Mouse (Mus musculus) neural tube, embryonic 15.5 days (tissue): ENCODE measurements at regions not wholly inside any gene's neighbourhood (a gene's known extent, or its start where the extent isn't known, plus 50 kb on each side); places are given as distances from the start of the nearest gene placed in this dataset.
"Not testable (repeated sequence)": the region's sequence is repeated elsewhere in the genome, so short reads cannot be mapped to it uniquely, and the experiment has no call there.

Source experiments
- ATAC-seq: fragments of 200-750 bp; cut with Nextera tagmentation; 2 replicates; pipeline ENCODE4 v1.8.0; 2017; ENCODE audit warnings: mild to moderate bottlenecking, moderate TSS enrichment, moderate library complexity; ENCODE audit not compliant: low FRiP score
- H3K27ac ChIP-seq: fragments of 300-500 bp; sonication (generic); replicated peaks from 2 replicates; pipeline ENCODE4 v1.5.1; 2015; ENCODE audit warnings: mild to moderate bottlenecking, inconsistent platforms
- H3K27me3 ChIP-seq: fragments of 300-500 bp; sonication (generic); replicated peaks from 2 replicates; pipeline ENCODE4 v1.6.1; 2015; ENCODE audit warnings: inconsistent platforms
- H3K36me3 ChIP-seq: fragments of 300-500 bp; sonication (generic); 2 replicates; pipeline ENCODE4 v1.6.1; 2015; ENCODE audit warnings: inconsistent platforms
- H3K4me1 ChIP-seq: fragments of 300-500 bp; sonication (generic); 2 replicates; pipeline ENCODE4 v1.6.1; 2015; ENCODE audit warnings: inconsistent platforms
- H3K4me2 ChIP-seq: fragments of 300-500 bp; sonication (generic); 2 replicates; pipeline ENCODE4 v1.6.1; 2015; ENCODE audit warnings: inconsistent platforms, mild to moderate bottlenecking, moderate library complexity
- H3K4me3 ChIP-seq: fragments of 300-500 bp; sonication (generic); replicated peaks from 2 replicates; pipeline ENCODE4 v1.5.1; 2015; ENCODE audit warnings: mild to moderate bottlenecking, inconsistent platforms
- H3K9ac ChIP-seq: fragments of 300-500 bp; sonication (generic); replicated peaks from 2 replicates; pipeline ENCODE4 v1.6.1; 2015; ENCODE audit warnings: mild to moderate bottlenecking, inconsistent platforms
- H3K9me3 ChIP-seq: fragments of 300-500 bp; sonication (generic); replicated peaks from 2 replicates; pipeline ENCODE4 v1.6.1; 2016; ENCODE audit warnings: inconsistent platforms
- WGBS: fragments of 180-500 bp; shearing (Covaris S2); methylation state at CpG from one replicate; pipeline ENCODE4 v1.1.7; 2015; ENCODE audit warnings: mixed read lengths; 5-methylcytosine and 5-hydroxymethylcytosine counted together

GRCm38 (mm10) chr5:7580413-7580812, 235.9 kb upstream of the Zfp804b start:
- H3K27me3 ChIP-seq = no peaks in the 10 kb centered on the region
- 65% methylated on average over 2 of the region's 2 CpGs for WGBS
- no peaks in the 10 kb centered on the region for H3K36me3 ChIP-seq
- H3K4me1 ChIP-seq = no peaks in the 10 kb centered on the region
- ATAC-seq = no peak
- H3K9me3 ChIP-seq = no peaks in the 10 kb centered on the region
- H3K4me3 ChIP-seq = no peak overlapping the region
- H3K27ac ChIP-seq = no peak overlapping the region
- no peak overlapping the region for H3K9ac ChIP-seq
- no peak overlapping the region for H3K4me2 ChIP-seq

- Histone ChIP-seq H3K9me3 (no peaks in the 10 kb centered on the region), H3K4me2 (no peak overlapping the region), H3K4me3 (no peak overlapping the region), H3K36me3 (no peaks in the 10 kb centered on the region), H3K27me3 (no peaks in the 10 kb centered on the region), H3K9ac (no peak overlapping the region), H3K27ac (no peak overlapping the region), H3K4me1 (no peaks in the 10 kb centered on the region)
- ATAC-seq = no peak
Measured at GRCm38 (mm10) chr5:7586547-7586946, 242.0 kb upstream of the Zfp804b start.

- Histone ChIP-seq H3K4me2 (no peak overlapping the region), H3K9me3 (no peaks in the 10 kb centered on the region), H3K9ac (no peak overlapping the region), H3K4me1 (no peaks in the 10 kb centered on the region), H3K4me3 (no peak overlapping the region), H3K27me3 (no peaks in the 10 kb centered on the region), H3K36me3 (no peaks in the 10 kb centered on the region), H3K27ac (no peak overlapping the region)
- 81% methylated on average over 1 of the region's 1 CpGs for WGBS
- ATAC-seq = no peak
Measured at GRCm38 (mm10) chr5:7600418-7600817, 255.9 kb upstream of the Zfp804b start.

- Histone ChIP-seq H3K9me3 (no peaks in the 10 kb centered on the region), H3K9ac (no peak overlapping the region), H3K27me3 (no peaks in the 10 kb centered on the region), H3K4me3 (no peak overlapping the region), H3K27ac (no peak overlapping the region), H3K4me2 (no peak overlapping the region), H3K4me1 (no peaks in the 10 kb centered on the region), H3K36me3 (no peaks in the 10 kb centered on the region)
- no peak for ATAC-seq
Measured at GRCm38 (mm10) chr5:7607517-7607916, 263.0 kb upstream of the Zfp804b start.

- no peaks in the 10 kb centered on the region for H3K9me3 ChIP-seq
- no peaks in the 10 kb centered on the region for H3K4me1 ChIP-seq
- no peak overlapping the region for H3K4me2 ChIP-seq
- H3K36me3 ChIP-seq = no peaks in the 10 kb centered on the region
- no peak overlapping the region for H3K9ac ChIP-seq
- WGBS = 93% methylated on average over 2 of the region's 2 CpGs
- H3K27me3 ChIP-seq = no peaks in the 10 kb centered on the region
- no peak overlapping the region for H3K4me3 ChIP-seq
- no peak overlapping the region for H3K27ac ChIP-seq
- ATAC-seq = no peak
Measured at GRCm38 (mm10) chr5:7607924-7608323, 263.4 kb upstream of the Zfp804b start.

GRCm38 (mm10) chr5:7655280-7655679, 305.0 kb upstream of the Steap4 start:
- H3K27me3 ChIP-seq = no peaks in the 10 kb centered on the region
- 55% methylated on average over 2 of the region's 2 CpGs for WGBS
- H3K27ac ChIP-seq = no peak overlapping the region
- H3K9ac ChIP-seq = no peak overlapping the region
- no peaks in the 10 kb centered on the region for H3K4me1 ChIP-seq
- no peak overlapping the region for H3K4me3 ChIP-seq
- H3K36me3 ChIP-seq = no peaks in the 10 kb centered on the region
- ATAC-seq = no peak
- H3K4me2 ChIP-seq = no peak overlapping the region
- H3K9me3 ChIP-seq = no peaks in the 10 kb centered on the region

- H3K36me3 ChIP-seq = no peaks in the 10 kb centered on the region
- H3K4me3 ChIP-seq = no peak overlapping the region
- H3K4me2 ChIP-seq = no peak overlapping the region
- no peak for ATAC-seq
- 74% methylated on average over 1 of the region's 1 CpGs for WGBS
- no peaks in the 10 kb centered on the region for H3K9me3 ChIP-seq
- no peak overlapping the region for H3K9ac ChIP-seq
- no peaks in the 10 kb centered on the region for H3K27me3 ChIP-seq
- H3K27ac ChIP-seq = no peak overlapping the region
- no peaks in the 10 kb centered on the region for H3K4me1 ChIP-seq
Measured at GRCm38 (mm10) chr5:7701776-7702175, 258.5 kb upstream of the Steap4 start.

GRCm38 (mm10) chr5:7719557-7719956, 240.7 kb upstream of the Steap4 start:
- Histone ChIP-seq H3K36me3 (no peaks in the 10 kb centered on the region), H3K4me2 (no peak overlapping the region), H3K4me3 (no peak overlapping the region), H3K27ac (no peak overlapping the region), H3K9me3 (no peaks in the 10 kb centered on the region), H3K9ac (no peak overlapping the region), H3K4me1 (no peaks in the 10 kb centered on the region), H3K27me3 (no peaks in the 10 kb centered on the region)
- no peak for ATAC-seq

GRCm38 (mm10) chr5:7720061-7720460, 240.2 kb upstream of the Steap4 start:
- no peaks in the 10 kb centered on the region for H3K9me3 ChIP-seq
- no peak for ATAC-seq
- H3K36me3 ChIP-seq = no peaks in the 10 kb centered on the region
- no peak overlapping the region for H3K4me3 ChIP-seq
- H3K27ac ChIP-seq = no peak overlapping the region
- no peak overlapping the region for H3K4me2 ChIP-seq
- H3K27me3 ChIP-seq = no peaks in the 10 kb centered on the region
- WGBS = 57% methylated on average over 3 of the region's 3 CpGs
- no peaks in the 10 kb centered on the region for H3K4me1 ChIP-seq
- H3K9ac ChIP-seq = no peak overlapping the region

GRCm38 (mm10) chr5:7720688-7721087, 239.6 kb upstream of the Steap4 start:
- H3K27ac ChIP-seq = no peak overlapping the region
- H3K9ac ChIP-seq = no peak overlapping the region
- no peaks in the 10 kb centered on the region for H3K4me1 ChIP-seq
- no peak overlapping the region for H3K4me3 ChIP-seq
- H3K4me2 ChIP-seq = no peak overlapping the region
- H3K27me3 ChIP-seq = no peaks in the 10 kb centered on the region
- no peaks in the 10 kb centered on the region for H3K36me3 ChIP-seq
- ATAC-seq = no peak
- 91% methylated on average over 2 of the region's 2 CpGs for WGBS
- H3K9me3 ChIP-seq = 0 out of 2 replicates have a peak, but pooled peaks cover 3% of the 10 kb centered on the region

- H3K4me1 ChIP-seq, H3K27me3 ChIP-seq, H3K9ac ChIP-seq, H3K4me3 ChIP-seq, H3K36me3 ChIP-seq, ATAC-seq, H3K27ac ChIP-seq, H3K4me2 ChIP-seq, H3K9me3 ChIP-seq: not testable (repeated sequence)
- 65% methylated on average over 2 of the region's 2 CpGs for WGBS
Measured at GRCm38 (mm10) chr5:7732566-7732965, 227.7 kb upstream of the Steap4 start.

- Histone ChIP-seq H3K4me3 (no peak overlapping the region), H3K36me3 (no peaks in the 10 kb centered on the region), H3K9me3 (no peaks in the 10 kb centered on the region), H3K27ac (no peak overlapping the region), H3K4me1 (no peaks in the 10 kb centered on the region), H3K4me2 (no peak overlapping the region), H3K27me3 (no peaks in the 10 kb centered on the region), H3K9ac (no peak overlapping the region)
- 78% methylated on average over 1 of the region's 1 CpGs for WGBS
- ATAC-seq = no peak
Measured at GRCm38 (mm10) chr5:7779827-7780226, 180.4 kb upstream of the Steap4 start.

- no peaks in the 10 kb centered on the region for H3K27me3 ChIP-seq
- H3K9me3 ChIP-seq = no peaks in the 10 kb centered on the region
- H3K27ac ChIP-seq = no peak overlapping the region
- no peaks in the 10 kb centered on the region for H3K4me1 ChIP-seq
- WGBS = 83% methylated on average over 1 of the region's 1 CpGs
- no peak overlapping the region for H3K9ac ChIP-seq
- no peak overlapping the region for H3K4me3 ChIP-seq
- H3K4me2 ChIP-seq = no peak overlapping the region
- no peaks in the 10 kb centered on the region for H3K36me3 ChIP-seq
- ATAC-seq = no peak
Measured at GRCm38 (mm10) chr5:7782235-7782634, 178.0 kb upstream of the Steap4 start.
